Mouse (Mus musculus) myocyte (in vitro differentiated cells): ENCODE data around the gene Lgi2. TPM values are rescaled to one million over a fixed set of nuclear protein-coding genes. Genes with fewer than 3 reads are reported as not detected.

ENCODE experiments used
- H3K27me3 ChIP-seq: one replicate; pipeline ENCODE4 v1.6.1; 2011; ENCODE audit not compliant: control insufficient read depth, insufficient read depth, insufficient read length
- H3K36me3 ChIP-seq: one replicate; pipeline ENCODE4 v1.6.1; 2011; ENCODE audit not compliant: control insufficient read depth, insufficient read depth
- H3K4me2 ChIP-seq: one replicate; pipeline ENCODE4 v1.6.1; 2011; ENCODE audit warnings: low read depth, control low read depth
- H3K4me3 ChIP-seq: one replicate; pipeline ENCODE4 v1.5.1; 2011; ENCODE audit warnings: mild to moderate bottlenecking, control low read depth, moderate library complexity
- H3K79me2 ChIP-seq: one replicate; pipeline ENCODE4 v1.6.1; 2011; ENCODE audit not compliant: control insufficient read depth, insufficient read depth
- H3ac ChIP-seq: one replicate; pipeline ENCODE4 v1.6.1; 2011; ENCODE audit not compliant: control insufficient read depth, insufficient read length
- CEBPB ChIP-seq: IDR thresholded peaks from 2 replicates; pipeline ENCODE4 v1.6.1; 2011; ENCODE audit warnings: mild to moderate bottlenecking, moderate library complexity; ENCODE audit not compliant: poor library complexity, insufficient read depth, severe bottlenecking
- E2F4 ChIP-seq: IDR thresholded peaks from one replicate; pipeline ENCODE4 v1.6.1; 2011; ENCODE audit warnings: mild to moderate bottlenecking, control low read depth, moderate library complexity; ENCODE audit not compliant: insufficient read depth
- MAX ChIP-seq: IDR thresholded peaks from one replicate; pipeline ENCODE4 v1.6.1; 2011; ENCODE audit warnings: low read depth, mild to moderate bottlenecking, control low read depth
- MYOD1 ChIP-seq, 3 experiments: IDR thresholded peaks; one replicate each; pipeline ENCODE4 v1.6.1; 2011; ENCODE audit warnings: control low read depth in 2 of 3, low read depth in 2 of 3, mild to moderate bottlenecking in 2 of 3, moderate library complexity in 1 of 3; ENCODE audit not compliant: insufficient read length in 2 of 3, control insufficient read depth in 1 of 3
- MYOG ChIP-seq, 3 experiments: IDR thresholded peaks; one replicate each; pipeline ENCODE4 v1.6.1; 2011; ENCODE audit warnings: control low read depth in 2 of 3, low read depth in 2 of 3, mild to moderate bottlenecking in 2 of 3; ENCODE audit not compliant: insufficient read length in 2 of 3, control insufficient read depth in 1 of 3, insufficient read depth in 1 of 3
- POLR2A ChIP-seq: IDR thresholded peaks from one replicate; pipeline ENCODE4 v1.6.1; 2011; ENCODE audit warnings: low read depth, mild to moderate bottlenecking, control low read depth, moderate library complexity; ENCODE audit not compliant: insufficient read length
- POLR2AphosphoS2 ChIP-seq: IDR thresholded peaks from one replicate; pipeline ENCODE4 v1.6.1; 2011; ENCODE audit warnings: low read depth, control low read depth; ENCODE audit not compliant: insufficient read length
- REST ChIP-seq: IDR thresholded peaks from one replicate; pipeline ENCODE4 v1.6.1; 2011; ENCODE audit warnings: mild to moderate bottlenecking, control low read depth, moderate library complexity; ENCODE audit not compliant: insufficient read depth, insufficient read length
- SRF ChIP-seq: IDR thresholded peaks from one replicate; pipeline ENCODE4 v1.6.1; 2011; ENCODE audit warnings: low read depth; ENCODE audit not compliant: control insufficient read depth, insufficient read length
- TCF12 ChIP-seq: IDR thresholded peaks from one replicate; pipeline ENCODE4 v1.6.1; 2011; ENCODE audit warnings: mild to moderate bottlenecking, control low read depth; ENCODE audit not compliant: poor library complexity, insufficient read depth, severe bottlenecking
- TCF3 ChIP-seq: IDR thresholded peaks from one replicate; pipeline ENCODE4 v1.6.1; 2011; ENCODE audit warnings: low read depth, control low read depth; ENCODE audit not compliant: insufficient read length
- USF1 ChIP-seq: IDR thresholded peaks from one replicate; pipeline ENCODE4 v1.6.1; 2011; ENCODE audit warnings: low read depth, mild to moderate bottlenecking, control low read depth, moderate library complexity
- polyA plus RNA-seq: library from polyadenylated mRNA; unstranded; fragments of >200 nt; fragmentation: generic; extraction: Trizol; gene quantifications from one replicate; pipeline ENCODE4 v1.2.1, GENCODE M21; 2012; ENCODE audit warnings: missing spikeins

The Lgi2 gene
- polyA plus RNA-seq, 1 experiment = 0.01 TPM

DNA sequence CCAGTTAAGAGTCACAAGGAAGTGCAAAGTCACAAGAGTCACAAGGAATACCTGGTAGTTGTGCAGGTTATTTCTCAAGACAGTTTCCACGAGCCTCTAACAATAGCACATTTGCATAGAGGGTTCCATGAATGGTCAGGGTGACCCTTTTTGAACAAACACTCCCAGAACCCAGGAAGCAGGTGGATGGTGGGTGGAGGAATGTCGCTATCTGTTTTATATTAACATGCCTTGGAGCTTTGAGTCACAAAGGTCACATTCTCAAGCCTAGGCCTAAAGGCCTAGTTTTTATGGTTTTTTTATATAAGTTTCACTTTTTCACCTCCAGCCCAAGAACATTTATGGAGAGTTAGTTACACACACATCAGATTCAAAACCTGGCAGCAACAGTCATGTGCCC, 46.3 kb downstream of the Lgi2 start:
- Histone ChIP-seq H3ac (no peak overlapping the region), H3K79me2 (no peaks in the 10 kb centered on the region), H3K27me3 (no peaks in the 10 kb centered on the region), H3K36me3 (no peaks in the 10 kb centered on the region), H3K4me3 (no peak overlapping the region), H3K4me2 (no peak overlapping the region)
- TF ChIP-seq CEBPB = no peak
- TF ChIP-seq MAX = no peak
- no peak for TF ChIP-seq E2F4
- no peak for TF ChIP-seq REST
- no peak for TF ChIP-seq USF1
- TF ChIP-seq TCF3 = no peak
- TF ChIP-seq POLR2AphosphoS2 = no peak
- no peak for TF ChIP-seq TCF12
- no peak for TF ChIP-seq MYOD1 (IDR thresholded peaks at IDR 0.05; ENCODE audit: control insufficient read depth in 1 of 3, insufficient read length in 2 of 3, low read depth in 2 of 3)
- TF ChIP-seq POLR2A = no peak
- no peak for TF ChIP-seq MYOG (IDR thresholded peaks at IDR 0.05; ENCODE audit: control insufficient read depth in 1 of 3, insufficient read depth in 1 of 3, insufficient read length in 2 of 3, low read depth in 2 of 3)

DNA sequence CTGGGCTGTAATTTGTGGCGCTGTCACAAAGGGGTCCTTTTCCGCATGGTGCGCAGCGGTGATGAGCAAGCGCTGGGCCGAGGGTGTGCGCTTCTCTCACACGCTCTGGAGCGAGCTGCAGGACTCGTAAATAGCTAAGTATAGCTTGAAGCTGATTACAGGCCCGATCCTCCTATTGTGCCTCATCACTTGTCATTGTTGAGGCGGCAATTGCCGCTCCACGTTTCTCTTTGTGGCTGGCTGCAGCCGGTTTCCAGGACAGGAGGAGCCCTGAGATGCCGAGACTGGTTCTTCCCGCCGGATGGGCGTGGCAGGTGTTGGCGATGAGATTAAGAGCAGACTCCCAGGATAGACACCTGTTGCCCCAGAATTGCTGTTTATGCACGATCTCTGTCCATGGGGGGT, 50.2 kb downstream of the Lgi2 start:
- no peaks in the 10 kb centered on the region for H3K36me3 ChIP-seq
- TF ChIP-seq MYOD1 (IDR thresholded peaks at IDR 0.05; ENCODE audit: control insufficient read depth in 1 of 3, insufficient read length in 2 of 3, low read depth in 2 of 3) (no peak), REST (no peak), MYOG (IDR thresholded peaks at IDR 0.05; ENCODE audit: control insufficient read depth in 1 of 3, insufficient read depth in 1 of 3, insufficient read length in 2 of 3, low read depth in 2 of 3) (no peak), POLR2A (no peak), MAX (no peak), TCF3 (no peak), POLR2AphosphoS2 (no peak), CEBPB (no peak), TCF12 (no peak), E2F4 (no peak)
- H3K4me3 ChIP-seq = peak overlapping the region; percentile 1
- H3K27me3 ChIP-seq = no peaks in the 10 kb centered on the region
- H3K79me2 ChIP-seq = no peaks in the 10 kb centered on the region
- H3ac ChIP-seq = no peak overlapping the region
- peak overlapping the region; percentile 74 for H3K4me2 ChIP-seq

DNA sequence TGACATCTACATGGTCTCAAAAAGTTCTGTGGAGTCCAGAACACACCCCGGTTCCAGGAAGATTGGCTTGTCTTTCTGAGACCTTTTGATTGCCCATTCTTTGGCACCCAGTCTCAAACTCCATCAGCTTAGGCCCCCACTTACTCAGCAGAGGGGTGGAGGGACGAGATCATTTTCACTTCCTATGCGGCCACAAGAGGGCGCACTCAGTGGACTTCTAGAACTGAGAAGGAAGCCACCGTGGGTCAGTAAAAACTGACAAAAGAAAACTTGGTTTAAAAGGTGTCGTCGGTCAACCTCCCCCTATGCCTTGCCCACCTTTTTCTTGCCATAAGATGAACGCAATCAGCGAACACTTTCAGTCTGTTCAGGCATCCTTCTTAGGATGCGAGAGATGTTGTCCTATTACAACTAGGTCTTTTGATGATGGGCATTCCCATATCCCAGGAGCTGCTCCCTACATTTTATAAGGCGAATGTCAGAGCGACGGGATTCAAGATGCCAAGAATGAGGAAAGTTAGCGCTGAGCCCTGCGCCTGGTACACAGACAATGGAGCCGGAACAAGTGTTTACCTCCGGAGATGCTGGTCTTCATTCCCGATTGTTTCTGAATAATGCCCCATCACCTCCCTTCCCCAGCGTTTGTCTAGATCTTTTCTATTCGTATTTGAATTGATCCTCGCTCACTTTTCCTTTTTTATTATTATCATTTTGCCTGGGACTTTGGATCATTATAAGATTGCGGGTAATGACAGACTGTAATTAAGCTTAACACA, 50.8 kb downstream of the Lgi2 start:
- TF ChIP-seq POLR2AphosphoS2 (no peak), MAX (no peak), TCF3 (no peak)
- no peaks in the 10 kb centered on the region for H3K36me3 ChIP-seq
- H3K27me3 ChIP-seq = no peaks in the 10 kb centered on the region
- peak overlapping the region; percentile 1 for H3K4me3 ChIP-seq
- H3ac ChIP-seq = no peak overlapping the region
- no peaks in the 10 kb centered on the region for H3K79me2 ChIP-seq
- H3K4me2 ChIP-seq = peak overlapping the region; percentile 74

DNA sequence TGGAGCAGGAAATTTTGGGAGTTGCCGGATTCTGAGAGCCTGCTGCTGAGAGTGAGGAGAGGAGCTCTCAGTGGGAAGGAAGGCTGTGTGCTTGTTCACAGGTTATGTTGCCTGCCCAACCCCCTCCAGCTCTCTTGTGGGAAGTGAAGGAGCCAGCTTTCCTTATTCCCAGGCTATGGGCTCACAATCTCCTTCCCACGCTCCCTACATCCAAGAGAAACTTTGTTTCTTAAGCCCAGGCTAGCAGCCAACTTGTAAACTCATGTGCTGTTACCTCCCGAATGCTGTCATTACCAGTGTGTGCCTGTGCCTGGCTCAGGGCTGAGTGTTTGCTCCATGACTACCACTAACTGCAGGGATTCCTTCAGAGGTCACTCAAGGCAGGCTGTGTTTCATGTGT, 55.2 kb downstream of the Lgi2 start:
- Histone ChIP-seq H3K4me3 (no peak overlapping the region), H3ac (no peak overlapping the region), H3K4me2 (no peak overlapping the region), H3K79me2 (no peaks in the 10 kb centered on the region), H3K36me3 (no peaks in the 10 kb centered on the region), H3K27me3 (no peaks in the 10 kb centered on the region)
- TF ChIP-seq USF1 (no peak), POLR2AphosphoS2 (no peak), CEBPB (no peak), TCF12 (no peak), TCF3 (no peak), MYOD1 (IDR thresholded peaks at IDR 0.05; ENCODE audit: control insufficient read depth in 1 of 3, insufficient read length in 2 of 3, low read depth in 2 of 3) (no peak), SRF (no peak), REST (no peak), MYOG (IDR thresholded peaks at IDR 0.05; ENCODE audit: control insufficient read depth in 1 of 3, insufficient read depth in 1 of 3, insufficient read length in 2 of 3, low read depth in 2 of 3) (no peak), POLR2A (no peak), MAX (no peak), E2F4 (no peak)

DNA sequence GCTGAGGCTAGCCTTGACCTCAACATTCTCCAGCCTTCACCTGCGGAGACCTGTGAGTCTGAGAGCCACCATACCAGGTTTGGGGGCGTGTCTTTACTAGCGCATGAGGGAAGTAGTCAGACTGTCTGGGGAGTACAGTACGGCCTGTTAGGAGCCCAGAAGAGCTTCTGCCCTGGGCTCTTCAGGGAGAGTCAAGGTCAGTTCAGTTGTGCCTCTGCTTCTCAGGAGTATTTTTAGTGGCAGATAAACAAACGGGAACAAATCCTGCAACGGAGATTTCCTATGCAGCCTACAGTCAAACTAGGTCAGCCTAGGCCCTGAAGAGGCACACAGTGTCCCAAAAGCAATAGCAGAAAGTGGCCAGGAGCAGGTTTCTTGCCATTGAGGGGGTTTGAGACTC, 56.8 kb downstream of the Lgi2 start:
- Histone ChIP-seq H3K4me3 (no peak overlapping the region), H3ac (no peak overlapping the region), H3K79me2 (no peaks in the 10 kb centered on the region), H3K36me3 (no peaks in the 10 kb centered on the region), H3K4me2 (no peak overlapping the region), H3K27me3 (no peaks in the 10 kb centered on the region)
- TF ChIP-seq TCF12 = no peak
- no peak for TF ChIP-seq MAX
- no peak for TF ChIP-seq POLR2A
- TF ChIP-seq REST = no peak
- TF ChIP-seq USF1 = no peak
- TF ChIP-seq CEBPB = no peak
- no peak for TF ChIP-seq SRF
- no peak for TF ChIP-seq POLR2AphosphoS2
- TF ChIP-seq MYOG (IDR thresholded peaks at IDR 0.05; ENCODE audit: control insufficient read depth in 1 of 3, insufficient read depth in 1 of 3, insufficient read length in 2 of 3, low read depth in 2 of 3) = no peak
